Mouse (Mus musculus): Measurements from ENCODE around the gene Atp2a1.
A peak's percentile ranks its signal among the peaks of the same experiment; 100 is the strongest.

Atp2a1 gene

DNA sequence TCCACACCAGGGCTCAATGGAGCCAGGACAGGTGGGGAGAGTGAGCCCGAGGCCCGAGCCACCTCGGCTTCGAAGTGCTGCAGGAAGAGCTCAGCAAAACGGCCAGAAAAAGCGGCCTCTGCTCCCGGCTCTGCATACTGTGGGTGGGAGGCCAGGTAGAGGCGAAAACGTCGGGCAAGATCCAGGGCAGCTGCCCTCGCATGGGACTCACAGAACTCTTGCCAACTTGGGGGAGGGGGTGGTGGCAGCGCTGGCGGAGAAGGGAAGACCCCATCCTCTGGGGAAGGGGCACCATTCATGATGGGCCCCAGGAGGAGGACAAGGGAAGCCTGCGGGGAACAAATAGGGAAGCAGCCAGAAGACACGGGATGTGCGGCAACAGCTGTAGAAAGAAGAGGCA is 9.8 kb upstream of the Atp2a1 start:
- no peak for DNase-seq (ENCODE audit: low spot score)

DNA sequence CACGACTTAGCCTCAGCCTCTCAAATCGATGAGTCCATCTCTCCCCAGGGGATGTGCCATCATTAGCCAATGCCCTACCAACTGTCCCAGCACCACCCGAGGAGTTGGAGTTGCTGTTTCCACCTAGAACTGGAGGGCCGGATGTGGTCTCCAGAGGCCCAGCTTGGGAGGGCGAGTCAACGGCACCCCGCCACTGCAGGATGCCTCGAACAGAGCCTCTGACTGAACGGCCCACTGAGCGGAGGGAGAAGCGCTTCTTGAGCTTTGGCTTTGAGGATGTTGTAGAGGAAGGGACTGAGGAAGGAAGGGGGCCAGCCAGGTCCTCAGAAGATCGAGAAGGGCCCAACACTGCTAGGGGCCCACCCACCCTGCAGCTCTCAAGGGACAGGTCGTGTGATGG is 9.4 kb upstream of the Atp2a1 start:
- peak; percentile 12 for DNase-seq (ENCODE audit: low spot score)

GRCm38 (mm10) chr7:126471853-126472252 is 8.9 kb upstream of the Atp2a1 start:
- DNase-seq (ENCODE audit: low spot score), result no peak

DNA sequence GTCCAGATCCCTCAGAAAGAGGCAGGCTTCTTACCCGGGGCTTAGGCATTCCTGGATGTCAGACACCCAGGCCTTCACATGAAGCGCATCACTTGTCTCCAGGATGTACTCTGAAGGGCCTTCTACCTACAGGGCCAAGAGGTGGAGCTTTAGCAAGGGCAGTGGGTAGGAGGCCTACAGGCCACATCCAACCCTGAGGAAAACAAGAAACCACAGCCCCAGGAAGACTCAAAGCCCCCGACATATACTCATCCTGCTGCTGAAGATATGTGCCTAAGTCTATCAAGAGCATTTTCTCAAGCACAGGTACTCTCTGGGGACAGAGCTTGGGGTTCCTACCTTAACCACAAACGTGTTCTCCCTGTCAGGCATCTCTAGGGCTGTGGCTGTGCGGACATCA is 8.5 kb upstream of the Atp2a1 start:
- no peak for DNase-seq (ENCODE audit: low spot score)

- DNase-seq (ENCODE audit: low spot score), result no peak
Observed at GRCm38 (mm10) chr7:126470077-126470476, 7.2 kb upstream of the Atp2a1 start.

GRCm38 (mm10) chr7:126467834-126468627 is 5.1 kb upstream of the Atp2a1 start:
- no peak for DNase-seq (ENCODE audit: low spot score)

GRCm38 (mm10) chr7:126467271-126467670 is 4.4 kb upstream of the Atp2a1 start:
- DNase-seq (ENCODE audit: low spot score), result peak; percentile 44

DNA sequence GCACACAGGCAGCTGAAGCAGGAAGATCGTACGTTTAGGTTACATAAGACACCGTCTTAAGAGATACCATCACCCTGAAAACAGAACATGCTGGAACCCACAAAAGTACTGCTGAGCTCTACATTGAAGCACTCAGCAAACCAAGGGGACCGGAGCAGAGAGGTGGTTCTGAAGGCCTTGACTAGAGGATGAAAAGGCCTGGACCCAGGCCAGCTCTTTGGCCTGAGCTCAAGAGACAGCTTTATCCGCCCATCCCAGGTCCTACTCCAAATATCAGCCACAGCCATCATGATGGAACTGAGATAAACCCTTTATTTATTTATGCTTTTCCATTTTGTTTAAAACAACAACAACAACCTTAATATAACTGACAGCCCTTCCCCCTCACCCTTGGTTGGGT is 3.8 kb upstream of the Atp2a1 start:
- no peak for DNase-seq (ENCODE audit: low spot score)

DNA sequence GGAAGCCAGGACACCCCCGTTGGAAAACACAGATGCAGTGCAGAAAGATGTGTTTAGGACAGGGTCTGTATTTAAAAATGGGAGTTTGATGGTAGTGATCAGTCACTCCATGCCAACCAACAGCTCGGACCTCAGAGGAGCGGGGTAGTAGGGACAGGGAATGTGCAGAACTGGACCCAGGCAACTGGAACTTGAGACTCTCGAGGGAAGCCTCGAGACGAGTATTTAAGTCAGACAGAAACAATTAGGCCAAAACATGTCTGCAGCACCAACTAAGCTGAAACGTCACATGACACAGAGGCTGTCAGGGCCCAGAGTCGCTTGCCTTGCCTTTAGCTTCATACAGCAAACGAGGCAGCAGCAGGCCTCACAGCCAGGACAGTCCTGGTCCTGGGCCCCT is 3.2 kb upstream of the Atp2a1 start:
- no peak for DNase-seq (ENCODE audit: low spot score)

GRCm38 (mm10) chr7:126465246-126466030 is 2.5 kb upstream of the Atp2a1 start:
- no peak for DNase-seq (ENCODE audit: low spot score)

DNA sequence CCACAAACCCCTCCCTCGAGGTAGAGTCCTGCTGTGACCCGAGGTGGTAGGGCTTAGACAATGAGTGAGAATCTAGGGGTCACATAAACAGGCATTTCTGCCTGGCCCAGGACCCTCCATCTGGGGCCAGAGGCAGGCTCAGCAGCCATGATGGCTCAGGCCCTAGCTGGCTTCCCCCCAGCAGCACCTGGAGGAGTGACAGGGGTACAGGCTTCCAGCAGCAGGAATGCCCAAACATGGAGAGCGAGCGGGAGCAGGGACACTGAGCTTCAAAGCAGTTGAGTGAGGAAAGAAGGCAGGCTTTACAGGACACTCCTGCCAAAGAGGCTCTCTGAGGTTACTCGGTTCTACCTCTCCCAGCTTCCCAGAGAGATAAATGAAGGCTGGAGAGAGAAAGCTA is 1.9 kb upstream of the Atp2a1 start:
- DNase-seq (ENCODE audit: low spot score), result no peak

GRCm38 (mm10) chr7:126464121-126464520 is 1.2 kb upstream of the Atp2a1 start:
- no peak for DNase-seq (ENCODE audit: low spot score)

GRCm38 (mm10) chr7:126463547-126463946 is 639 bp upstream of the Atp2a1 start:
- no peak for DNase-seq (ENCODE audit: low spot score)

DNA sequence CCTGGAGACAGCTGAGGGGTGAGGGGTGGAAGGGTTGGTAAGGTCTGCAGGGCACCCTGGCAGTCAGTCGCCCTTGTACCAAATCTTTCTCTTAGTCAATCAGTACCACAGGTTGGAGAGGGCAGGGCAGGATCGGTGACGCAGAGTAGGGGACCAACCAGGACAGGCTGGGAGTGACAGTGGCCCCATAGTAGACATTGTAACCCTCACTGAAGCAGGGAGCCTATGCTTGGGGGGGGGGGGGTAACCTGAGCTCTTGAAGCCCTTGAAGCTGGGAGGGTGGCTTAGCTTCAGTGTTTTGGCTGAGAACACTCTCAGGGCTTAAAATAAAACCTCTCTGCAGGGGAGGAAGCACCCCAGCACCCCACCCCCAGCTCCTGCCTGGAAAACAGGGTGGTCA is 1.3 kb downstream of the Atp2a1 start:
- no peak for DNase-seq (ENCODE audit: low spot score)

DNA sequence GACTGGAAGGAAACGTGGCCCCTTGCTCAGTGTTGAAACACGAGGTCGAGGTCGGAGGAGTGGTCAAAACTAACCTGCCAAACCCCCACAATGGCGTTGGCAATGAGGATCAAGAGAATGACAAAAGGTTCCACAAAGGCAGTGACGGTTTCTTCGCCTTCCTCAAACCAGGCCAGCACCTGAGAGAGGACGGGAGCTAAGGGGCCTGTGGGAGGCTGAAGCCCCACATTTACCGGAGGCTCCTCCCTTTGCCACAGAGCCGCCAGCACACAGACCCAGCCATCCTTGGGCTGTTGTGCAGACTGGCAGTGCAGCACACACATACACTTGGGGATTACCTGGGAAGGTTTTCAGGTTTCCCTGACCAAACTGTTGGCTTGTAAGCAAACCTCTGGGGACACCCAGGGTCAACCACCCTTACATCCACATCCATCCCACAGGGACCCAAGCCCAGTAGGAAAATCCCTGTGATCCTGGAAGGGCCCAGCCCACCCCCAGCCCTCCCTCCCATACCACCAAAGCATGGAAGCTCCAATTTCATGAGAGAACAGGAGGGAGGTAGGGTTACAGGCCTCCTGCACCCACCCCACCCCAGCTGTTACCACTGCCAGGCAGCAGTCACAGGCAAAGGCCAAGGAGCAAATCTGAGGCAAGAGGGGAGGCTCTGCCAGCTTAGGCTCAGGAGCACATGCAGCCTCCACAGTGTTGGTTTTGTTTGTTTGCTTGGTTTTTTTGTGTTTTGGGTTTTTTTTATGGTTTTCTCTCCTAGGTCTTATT is 2.1 kb downstream of the Atp2a1 start:
- no peak for DNase-seq (ENCODE audit: low spot score)

- DNase-seq (ENCODE audit: low spot score), result no peak
Observed at GRCm38 (mm10) chr7:126458844-126459618, 3.9 kb downstream of the Atp2a1 start.

GRCm38 (mm10) chr7:126458225-126458624 is 4.7 kb downstream of the Atp2a1 start:
- DNase-seq (ENCODE audit: low spot score), result no peak

DNA sequence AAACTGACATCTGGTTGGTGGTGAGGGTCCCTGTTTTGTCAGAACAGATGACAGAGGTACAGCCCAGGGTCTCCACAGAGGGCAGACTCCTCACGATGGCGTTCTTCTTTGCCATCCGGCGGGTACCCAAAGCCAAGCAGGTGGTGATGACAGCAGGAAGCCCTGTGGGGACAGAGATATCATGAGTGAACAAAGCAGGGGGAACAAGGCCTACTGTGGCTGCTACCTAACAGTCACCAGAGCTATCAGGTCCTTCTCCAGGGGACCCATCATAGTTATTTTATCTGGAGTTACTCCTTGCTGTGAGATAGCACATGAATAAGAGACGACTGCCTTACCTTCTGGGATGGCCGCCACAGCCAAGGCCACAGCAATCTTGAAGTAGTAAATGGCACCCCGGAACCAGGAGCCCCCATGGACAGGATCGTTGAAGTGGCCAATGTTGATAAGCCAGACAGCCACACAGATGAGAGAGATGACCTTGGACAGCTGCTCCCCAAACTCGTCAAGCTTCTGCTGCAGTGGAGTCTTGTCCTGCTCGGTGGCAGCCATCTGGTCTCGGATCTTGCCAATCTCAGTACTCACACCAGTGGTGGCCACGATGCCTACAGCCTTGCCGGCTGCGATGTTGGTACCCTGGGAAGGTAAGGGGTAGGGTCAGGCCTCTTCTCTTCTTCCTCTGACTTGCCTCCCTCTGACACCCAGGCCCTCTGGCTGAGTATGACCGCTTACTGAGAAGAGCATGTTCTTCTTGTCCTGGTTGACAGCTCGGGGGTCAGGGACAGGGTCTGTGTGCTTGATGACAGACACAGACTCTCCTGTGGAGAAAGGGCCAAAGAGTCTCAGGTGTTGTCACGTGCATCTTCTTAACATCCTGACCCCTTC is 6.3 kb downstream of the Atp2a1 start:
- DNase-seq (ENCODE audit: low spot score), result no peak

GRCm38 (mm10) chr7:126455242-126455641 is 7.7 kb downstream of the Atp2a1 start:
- no peak for DNase-seq (ENCODE audit: low spot score)

DNA sequence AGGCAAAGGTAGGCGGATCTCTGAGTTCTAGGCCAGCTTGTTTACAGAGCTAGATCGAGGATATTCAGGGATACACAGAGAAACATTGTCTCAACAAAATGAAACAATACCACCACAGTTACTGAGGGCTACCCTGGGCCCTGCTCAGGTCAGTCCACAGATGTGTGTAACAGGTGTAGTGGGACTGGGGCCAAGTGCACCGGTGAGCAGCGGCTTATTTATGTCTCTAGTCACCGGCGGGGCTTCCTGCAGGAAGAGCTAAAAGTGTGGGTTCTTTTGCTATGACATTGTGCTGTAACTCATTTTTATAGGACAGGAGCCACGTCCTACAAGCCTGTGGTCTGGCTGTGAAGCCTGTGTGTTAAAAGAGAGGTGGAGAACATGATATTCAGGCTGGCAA is 9.0 kb downstream of the Atp2a1 start:
- DNase-seq (ENCODE audit: low spot score), result no peak

DNA sequence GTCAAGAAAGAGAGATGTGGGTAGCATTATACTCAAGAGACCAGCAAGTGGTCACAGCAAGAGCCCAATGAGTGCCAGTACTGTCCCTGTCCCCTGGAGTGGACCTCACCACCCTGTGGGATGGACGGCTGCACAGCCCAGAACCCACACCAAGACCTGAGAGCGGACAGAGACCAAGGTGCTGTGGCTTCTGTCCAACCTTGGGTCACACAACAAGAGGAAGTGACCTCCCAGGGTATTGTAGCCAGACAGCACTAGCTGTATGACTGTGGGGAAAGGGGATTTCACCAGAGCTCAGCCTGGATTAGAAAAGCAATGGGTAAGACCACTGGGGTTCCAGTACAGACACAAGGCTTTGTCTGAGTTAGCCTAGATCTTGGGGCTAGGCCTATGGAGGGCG is 10.7 kb downstream of the Atp2a1 start:
- DNase-seq (ENCODE audit: low spot score), result no peak

Data from spleen, adult 12 weeks (tissue).